Mouse (Mus musculus): ENCODE results near the gene Kctd10.

The Kctd10 gene

GRCm38 (mm10) chr5:114347005-114347404 lies 33.3 kb downstream of the Kctd10 start:
- no peak for DNase-seq (ENCODE audit: low spot score in 2 of 2)

- peak in 1 of 2 experiments; percentile 21 for DNase-seq (ENCODE audit: low spot score in 2 of 2)
These were observed 34.8 kb downstream of the Kctd10 start for GRCm38 (mm10) chr5:114345538-114345937.

DNA sequence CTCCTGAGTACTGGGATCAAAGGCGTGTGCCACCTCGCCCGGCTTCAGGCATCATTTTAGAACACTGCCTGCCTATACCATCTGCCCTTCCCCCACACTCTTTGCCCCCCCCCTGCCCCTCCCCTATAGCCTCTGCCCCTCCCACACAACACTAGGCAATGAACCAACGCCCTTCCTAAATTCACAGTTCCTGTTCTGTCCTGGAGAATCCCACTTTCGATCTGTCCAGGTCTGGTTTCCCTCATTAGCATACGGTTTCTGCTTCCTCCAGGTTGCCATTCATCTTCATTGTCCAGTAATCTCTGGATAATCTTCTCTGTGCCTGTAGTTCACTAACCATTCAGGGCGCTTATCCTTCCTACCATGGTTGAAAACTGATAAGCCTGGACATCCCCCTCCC lies 36.7 kb downstream of the Kctd10 start:
- no peak for DNase-seq (ENCODE audit: low spot score in 2 of 2)

DNA sequence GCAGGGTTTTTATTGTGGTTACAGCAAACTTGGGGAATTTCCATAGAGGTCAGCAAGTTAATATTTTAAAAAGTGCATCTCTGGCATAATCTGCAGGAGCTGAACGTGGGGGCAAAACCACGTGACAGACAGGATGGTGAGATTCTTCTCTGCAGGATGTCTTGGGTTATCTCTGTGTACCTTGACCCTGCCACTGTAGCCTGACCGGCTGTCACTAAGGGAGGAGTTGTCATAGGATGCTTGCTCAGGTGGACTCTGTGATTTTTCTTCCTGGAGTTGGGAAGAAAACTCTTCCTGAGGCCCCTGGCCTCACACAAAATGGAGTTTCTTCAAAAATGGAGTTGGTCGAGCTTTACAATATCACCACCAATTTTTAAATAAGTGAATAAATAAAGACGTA lies 37.3 kb downstream of the Kctd10 start:
- DNase-seq (ENCODE audit: low spot score in 2 of 2): no peak

- peak; percentile 59 to 65 for DNase-seq (ENCODE audit: low spot score in 2 of 2)
These were observed 56.4 kb downstream of the Kctd10 start for GRCm38 (mm10) chr5:114323791-114324507.

GRCm38 (mm10) chr5:114323105-114323790 lies 57.1 kb downstream of the Kctd10 start:
- DNase-seq (ENCODE audit: low spot score in 2 of 2): peak; percentile 75 to 83
